Mouse (Mus musculus): ENCODE results near the gene Trnp1. TPM values are rescaled to one million over a fixed set of nuclear protein-coding genes. Genes with fewer than 3 reads are reported as not detected.
A peak's percentile ranks its signal among the peaks of the same experiment; 100 is the strongest.

Trnp1 gene
- polyA plus RNA-seq, 1 experiment, result 0.37 TPM

GRCm38 (mm10) chr4:133491800-133492199, 6.5 kb downstream of the Trnp1 start:
- TF ChIP-seq REST (IDR thresholded peaks at IDR 0.05; ENCODE audit: insufficient read depth, insufficient read length), result no peak
- no peak for TF ChIP-seq CEBPB (IDR thresholded peaks at IDR 0.05; ENCODE audit: insufficient read depth, poor library complexity, severe bottlenecking)
- TF ChIP-seq E2F4 (IDR thresholded peaks at IDR 0.05; ENCODE audit: insufficient read depth), result no peak
- no peak for TF ChIP-seq USF1 (IDR thresholded peaks at IDR 0.05; ENCODE audit: low read depth)
- no peak for TF ChIP-seq MYOD1 (IDR thresholded peaks at IDR 0.05; ENCODE audit: control insufficient read depth in 1 of 3, insufficient read length in 2 of 3, low read depth in 2 of 3)
- no peak for TF ChIP-seq POLR2AphosphoS2 (IDR thresholded peaks at IDR 0.05; ENCODE audit: insufficient read length, low read depth)
- no peak for TF ChIP-seq SRF (IDR thresholded peaks at IDR 0.05; ENCODE audit: control insufficient read depth, insufficient read length, low read depth)
- no peak for TF ChIP-seq MYOG (IDR thresholded peaks at IDR 0.05; ENCODE audit: control insufficient read depth in 1 of 3, insufficient read depth in 1 of 3, insufficient read length in 2 of 3, low read depth in 2 of 3)
- TF ChIP-seq MAX (IDR thresholded peaks at IDR 0.05; ENCODE audit: low read depth), result no peak
- TF ChIP-seq POLR2A (IDR thresholded peaks at IDR 0.05; ENCODE audit: insufficient read length, low read depth), result no peak
- no peak for TF ChIP-seq TCF12 (IDR thresholded peaks at IDR 0.05; ENCODE audit: insufficient read depth, poor library complexity, severe bottlenecking)
- Histone ChIP-seq H3ac (ENCODE audit: control insufficient read depth, insufficient read length) (no peak overlapping the region), H3K79me2 (ENCODE audit: control insufficient read depth, insufficient read depth) (no peaks in the 10 kb centered on the region), H3K36me3 (ENCODE audit: control insufficient read depth, insufficient read depth) (no peaks in the 10 kb centered on the region), H3K27me3 (ENCODE audit: control insufficient read depth, insufficient read depth, insufficient read length) (peaks cover 3% of the 10 kb centered on the region), H3K4me3 (no peak overlapping the region), H3K4me2 (ENCODE audit: low read depth) (peak overlapping the region; percentile 46)

GRCm38 (mm10) chr4:133489489-133490245, 8.7 kb downstream of the Trnp1 start:
- Histone ChIP-seq H3K4me2 (ENCODE audit: low read depth) (peak overlapping the region; percentile 3), H3K4me3 (no peak overlapping the region), H3K36me3 (ENCODE audit: control insufficient read depth, insufficient read depth) (no peaks in the 10 kb centered on the region), H3K27me3 (ENCODE audit: control insufficient read depth, insufficient read depth, insufficient read length) (no peaks in the 10 kb centered on the region), H3K79me2 (ENCODE audit: control insufficient read depth, insufficient read depth) (no peaks in the 10 kb centered on the region), H3ac (ENCODE audit: control insufficient read depth, insufficient read length) (no peak overlapping the region)
- no peak for TF ChIP-seq REST (IDR thresholded peaks at IDR 0.05; ENCODE audit: insufficient read depth, insufficient read length)
- no peak for TF ChIP-seq SRF (IDR thresholded peaks at IDR 0.05; ENCODE audit: control insufficient read depth, insufficient read length, low read depth)
- TF ChIP-seq MAX (IDR thresholded peaks at IDR 0.05; ENCODE audit: low read depth), result no peak
- no peak for TF ChIP-seq CEBPB (IDR thresholded peaks at IDR 0.05; ENCODE audit: insufficient read depth, poor library complexity, severe bottlenecking)
- no peak for TF ChIP-seq POLR2A (IDR thresholded peaks at IDR 0.05; ENCODE audit: insufficient read length, low read depth)
- peak in 2 of 3 experiments; percentile 82 to 92 for TF ChIP-seq MYOD1 (IDR thresholded peaks at IDR 0.05; ENCODE audit: control insufficient read depth in 1 of 3, insufficient read length in 2 of 3, low read depth in 2 of 3)
- TF ChIP-seq TCF3 (IDR thresholded peaks at IDR 0.05; ENCODE audit: insufficient read length, low read depth), result peak; percentile 53
- TF ChIP-seq E2F4 (IDR thresholded peaks at IDR 0.05; ENCODE audit: insufficient read depth), result no peak
- no peak for TF ChIP-seq POLR2AphosphoS2 (IDR thresholded peaks at IDR 0.05; ENCODE audit: insufficient read length, low read depth)
- peak in 2 of 3 experiments; percentile 68 to 92 for TF ChIP-seq MYOG (IDR thresholded peaks at IDR 0.05; ENCODE audit: control insufficient read depth in 1 of 3, insufficient read depth in 1 of 3, insufficient read length in 2 of 3, low read depth in 2 of 3)
- TF ChIP-seq USF1 (IDR thresholded peaks at IDR 0.05; ENCODE audit: low read depth), result no peak
- no peak for TF ChIP-seq TCF12 (IDR thresholded peaks at IDR 0.05; ENCODE audit: insufficient read depth, poor library complexity, severe bottlenecking)

GRCm38 (mm10) chr4:133488619-133489392, 9.5 kb downstream of the Trnp1 start:
- H3K36me3 ChIP-seq (ENCODE audit: control insufficient read depth, insufficient read depth), result no peaks in the 10 kb centered on the region
- no peaks in the 10 kb centered on the region for H3K79me2 ChIP-seq (ENCODE audit: control insufficient read depth, insufficient read depth)
- no peaks in the 10 kb centered on the region for H3K27me3 ChIP-seq (ENCODE audit: control insufficient read depth, insufficient read depth, insufficient read length)
- H3ac ChIP-seq (ENCODE audit: control insufficient read depth, insufficient read length), result no peak overlapping the region
- H3K4me2 ChIP-seq (ENCODE audit: low read depth), result no peak overlapping the region
- no peak overlapping the region for H3K4me3 ChIP-seq
- peak in 2 of 3 experiments; percentile 62 to 64 for TF ChIP-seq MYOG (IDR thresholded peaks at IDR 0.05; ENCODE audit: control insufficient read depth in 1 of 3, insufficient read depth in 1 of 3, insufficient read length in 2 of 3, low read depth in 2 of 3)
- no peak for TF ChIP-seq POLR2AphosphoS2 (IDR thresholded peaks at IDR 0.05; ENCODE audit: insufficient read length, low read depth)
- peak in 2 of 3 experiments; percentile 60 to 74 for TF ChIP-seq MYOD1 (IDR thresholded peaks at IDR 0.05; ENCODE audit: control insufficient read depth in 1 of 3, insufficient read length in 2 of 3, low read depth in 2 of 3)

- Histone ChIP-seq H3K4me3 (no peak overlapping the region), H3K79me2 (ENCODE audit: control insufficient read depth, insufficient read depth) (no peaks in the 10 kb centered on the region), H3K36me3 (ENCODE audit: control insufficient read depth, insufficient read depth) (no peaks in the 10 kb centered on the region), H3ac (ENCODE audit: control insufficient read depth, insufficient read length) (no peak overlapping the region), H3K27me3 (ENCODE audit: control insufficient read depth, insufficient read depth, insufficient read length) (no peaks in the 10 kb centered on the region), H3K4me2 (ENCODE audit: low read depth) (no peak overlapping the region)
- TF ChIP-seq E2F4 (IDR thresholded peaks at IDR 0.05; ENCODE audit: insufficient read depth) (no peak), MYOD1 (IDR thresholded peaks at IDR 0.05; ENCODE audit: control insufficient read depth in 1 of 3, insufficient read length in 2 of 3, low read depth in 2 of 3) (no peak), TCF12 (IDR thresholded peaks at IDR 0.05; ENCODE audit: insufficient read depth, poor library complexity, severe bottlenecking) (no peak), TCF3 (IDR thresholded peaks at IDR 0.05; ENCODE audit: insufficient read length, low read depth) (no peak), MAX (IDR thresholded peaks at IDR 0.05; ENCODE audit: low read depth) (no peak), SRF (IDR thresholded peaks at IDR 0.05; ENCODE audit: control insufficient read depth, insufficient read length, low read depth) (no peak), CEBPB (IDR thresholded peaks at IDR 0.05; ENCODE audit: insufficient read depth, poor library complexity, severe bottlenecking) (no peak), MYOG (IDR thresholded peaks at IDR 0.05; ENCODE audit: control insufficient read depth in 1 of 3, insufficient read depth in 1 of 3, insufficient read length in 2 of 3, low read depth in 2 of 3) (no peak)
These were observed 11.5 kb downstream of the Trnp1 start for GRCm38 (mm10) chr4:133486673-133487357.
